Mouse (Mus musculus) liver, embryonic 14.5 days (tissue): ENCODE measurements around the gene Tmem229a.

ENCODE experiments used
- CTCF ChIP-seq: IDR thresholded peaks from 2 replicates; pipeline ENCODE4 v1.5.1; 2016; ENCODE audit warnings: antibody characterized with exemption, low read depth, control low read depth
- EP300 ChIP-seq: IDR thresholded peaks from 2 replicates; pipeline ENCODE4 v1.6.1; 2016; ENCODE audit warnings: antibody characterized with exemption, low read depth

DNA sequence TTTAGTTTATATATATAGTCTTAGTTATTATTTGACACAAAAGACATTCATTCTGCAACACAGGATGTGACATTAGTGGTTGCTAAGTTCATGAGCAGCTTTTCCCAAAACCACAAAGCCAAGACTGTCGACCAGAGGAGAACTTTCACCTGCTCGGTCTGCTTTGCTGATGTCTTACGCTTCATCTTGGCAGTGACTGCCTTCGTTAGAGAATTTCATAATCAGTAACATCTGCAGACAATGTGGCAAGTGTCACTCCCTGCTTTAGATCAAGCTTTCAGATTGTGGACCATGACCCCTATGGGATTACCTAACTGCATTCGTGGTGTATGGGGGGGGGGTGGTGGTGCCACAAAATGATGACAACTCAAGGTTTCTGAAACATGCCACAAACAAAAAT, 7.7 kb upstream of the Tmem229a start:
- no peak for TF ChIP-seq CTCF
- TF ChIP-seq EP300 = no peak
